Mouse (Mus musculus): ENCODE results near the gene Frem1. TPM values are rescaled to one million over a fixed set of nuclear protein-coding genes. Genes with fewer than 3 reads are reported as not detected.

The Frem1 gene
- total RNA-seq, 2 experiments from 2014 or later = 3.6 to 4.0 TPM

GRCm38 (mm10) chr4:83032780-83033179 lies 19.4 kb downstream of the Frem1 start:
- intact Hi-C loops (cut with DNase I) = no loop called here
- DNase-seq = no peak

GRCm38 (mm10) chr4:83031591-83031990 lies 20.5 kb downstream of the Frem1 start:
- no peak for DNase-seq
- intact Hi-C loops (cut with DNase I) = no loop called here

GRCm38 (mm10) chr4:83030097-83030496 lies 22.0 kb downstream of the Frem1 start:
- no peak for DNase-seq
- intact Hi-C loops (cut with DNase I) = no loop called here

- intact Hi-C loops (cut with DNase I) = no loop called here
- no peak for DNase-seq
Measured at GRCm38 (mm10) chr4:83020759-83021555, 31.2 kb downstream of the Frem1 start.

- DNase-seq = no peak
- intact Hi-C loops (cut with DNase I) = no loop called here
Measured at GRCm38 (mm10) chr4:83018111-83019105, 33.7 kb downstream of the Frem1 start.

GRCm38 (mm10) chr4:83014538-83014937 lies 37.6 kb downstream of the Frem1 start:
- intact Hi-C loops (cut with DNase I) = no loop called here
- no peak for DNase-seq

GRCm38 (mm10) chr4:83004086-83004485 lies 48.1 kb downstream of the Frem1 start:
- no peak for DNase-seq
- intact Hi-C loops (cut with DNase I) = no loop called here

- intact Hi-C loops (cut with DNase I) = no loop called here
- DNase-seq = no peak
Measured at GRCm38 (mm10) chr4:82992042-82992441, 60.1 kb downstream of the Frem1 start.

- DNase-seq = no peak
- intact Hi-C loops (cut with DNase I) = no loop called here
Measured at GRCm38 (mm10) chr4:82990973-82991695, 61.0 kb downstream of the Frem1 start.

- intact Hi-C loops (cut with DNase I) = no loop called here
- DNase-seq = peak; percentile 15
Measured at GRCm38 (mm10) chr4:82972381-82972780, 79.8 kb downstream of the Frem1 start.

- intact Hi-C loops (cut with DNase I) = no loop called here
- DNase-seq = no peak
Measured at GRCm38 (mm10) chr4:82970901-82971648, 81.1 kb downstream of the Frem1 start.

- DNase-seq = no peak
- intact Hi-C loops (cut with DNase I) = no loop called here
Measured at GRCm38 (mm10) chr4:82961024-82961423, 91.1 kb downstream of the Frem1 start.

GRCm38 (mm10) chr4:82957827-82958538 lies 94.2 kb downstream of the Frem1 start:
- intact Hi-C loops (cut with DNase I) = no loop called here
- peak; percentile 27 for DNase-seq

GRCm38 (mm10) chr4:82953992-82954391 lies 98.1 kb downstream of the Frem1 start:
- intact Hi-C loops (cut with DNase I) = no loop called here
- DNase-seq = no peak

- intact Hi-C loops (cut with DNase I) = no loop called here
Measured at GRCm38 (mm10) chr4:82949511-82949910, 102.6 kb downstream of the Frem1 start.

GRCm38 (mm10) chr4:82946721-82947120 lies 105.4 kb downstream of the Frem1 start:
- intact Hi-C loops (cut with DNase I) = no loop called here
- DNase-seq = no peak

More at GRCm38 (mm10) chr4:82949511-82949910, 102.6 kb downstream of the Frem1 start:
- no peak for DNase-seq

- peak; percentile 82 for DNase-seq
- intact Hi-C loops (cut with DNase I) = no loop called here
Measured at GRCm38 (mm10) chr4:82946276-82946612, 105.9 kb downstream of the Frem1 start.

- peak; percentile 88 for DNase-seq
- intact Hi-C loops (cut with DNase I) = no loop called here
Measured at GRCm38 (mm10) chr4:82945572-82946275, 106.4 kb downstream of the Frem1 start.

- intact Hi-C loops (cut with DNase I) = loop anchor here (5.0 kb wide), 1 partner anchor 242 kb away; no protein-coding TSS in a partner anchor
Measured at GRCm38 (mm10) chr4:82940680-82941079, 111.5 kb downstream of the Frem1 start.

More at GRCm38 (mm10) chr4:82940680-82941079, 111.5 kb downstream of the Frem1 start:
- no peak for DNase-seq
